Mouse (Mus musculus) cerebellum, adult 2 months (tissue): ENCODE data around the gene Spsb1. TPM values are rescaled to one million over a fixed set of nuclear protein-coding genes. Genes with fewer than 3 reads are reported as not detected.
A peak's percentile ranks its signal among the peaks of the same experiment; 100 is the strongest.

Source experiments
- DNase-seq, 2 experiments: peaks; one replicate each; pipeline ENCODE4 v3.0.0; 2021
- H3K27ac ChIP-seq: fragments of 200-500 bp; 2 replicates; pipeline ENCODE4 v1.5.1; 2012; ENCODE audit warnings: low read length, control low read depth, inconsistent platforms; ENCODE audit not compliant: insufficient read depth
- H3K27me3 ChIP-seq: fragments of 200-500 bp; 2 replicates; pipeline ENCODE4 v1.6.1; 2012; ENCODE audit warnings: inconsistent platforms, mild to moderate bottlenecking, low read length, moderate library complexity; ENCODE audit not compliant: control insufficient read depth, insufficient read depth
- H3K4me1 ChIP-seq: fragments of 200-500 bp; 2 replicates; pipeline ENCODE4 v1.6.1; 2011; ENCODE audit warnings: low read length; ENCODE audit not compliant: control insufficient read depth, insufficient read depth
- H3K4me3 ChIP-seq: fragments of 200-500 bp; replicated peaks from 2 replicates; pipeline ENCODE3; 2011; ENCODE audit warnings: mild to moderate bottlenecking, low read depth, low read length, control low read depth; ENCODE audit not compliant: insufficient read depth
- CTCF ChIP-seq: fragments of 200-500 bp; IDR thresholded peaks from 2 replicates; pipeline ENCODE4 v1.5.1; 2011; ENCODE audit warnings: low read depth, mild to moderate bottlenecking, control low read depth, low read length, moderate library complexity, borderline replicate concordance; ENCODE audit not compliant: insufficient read depth
- POLR2A ChIP-seq: fragments of 200-500 bp; IDR thresholded peaks from 2 replicates; pipeline ENCODE4 v1.6.1; 2011; ENCODE audit warnings: low read length, control low read depth, borderline replicate concordance; ENCODE audit not compliant: insufficient read depth
- WGBS: fragments of 180-500 bp; shearing (Covaris S2); methylation state at CpG from one replicate; pipeline ENCODE4 v1.1.7; 2018; 5-methylcytosine and 5-hydroxymethylcytosine counted together
- polyA plus RNA-seq: library from polyadenylated mRNA; depleted of rRNA; stranded (reverse); fragments of >200 nt; gene quantifications from 2 replicates; pipeline ENCODE4 v1.2.3, GENCODE M21; 2012

Gene Spsb1
- polyA plus RNA-seq, 1 experiment, result 25.3 TPM

GRCm38 (mm10) chr4:149998786-149999509 is 44.1 kb upstream of the Spsb1 start:
- Histone ChIP-seq H3K4me1 (peaks cover 59% of the 10 kb centered on the region), H3K27ac (peak overlapping the region; percentile 1; the same call in 1 of the 2 replicates), H3K27me3 (no peaks in the 10 kb centered on the region), H3K4me3 (no peak overlapping the region)
- TF ChIP-seq CTCF, result no peak
- no peak for TF ChIP-seq POLR2A
- 48% methylated on average over 14 of the region's 14 CpGs for WGBS
- peak; percentile 62 to 70 for DNase-seq

GRCm38 (mm10) chr4:149997999-149998398 is 43.2 kb upstream of the Spsb1 start:
- H3K27ac ChIP-seq, result 0 out of 2 replicates have a peak overlapping the region, but pooled peaks have one; percentile 6
- no peak for DNase-seq
- H3K27me3 ChIP-seq, result no peaks in the 10 kb centered on the region
- peaks cover 59% of the 10 kb centered on the region for H3K4me1 ChIP-seq
- 76% methylated on average over 10 of the region's 10 CpGs for WGBS
- no peak overlapping the region for H3K4me3 ChIP-seq
- TF ChIP-seq CTCF, result no peak
- no peak for TF ChIP-seq POLR2A

DNA sequence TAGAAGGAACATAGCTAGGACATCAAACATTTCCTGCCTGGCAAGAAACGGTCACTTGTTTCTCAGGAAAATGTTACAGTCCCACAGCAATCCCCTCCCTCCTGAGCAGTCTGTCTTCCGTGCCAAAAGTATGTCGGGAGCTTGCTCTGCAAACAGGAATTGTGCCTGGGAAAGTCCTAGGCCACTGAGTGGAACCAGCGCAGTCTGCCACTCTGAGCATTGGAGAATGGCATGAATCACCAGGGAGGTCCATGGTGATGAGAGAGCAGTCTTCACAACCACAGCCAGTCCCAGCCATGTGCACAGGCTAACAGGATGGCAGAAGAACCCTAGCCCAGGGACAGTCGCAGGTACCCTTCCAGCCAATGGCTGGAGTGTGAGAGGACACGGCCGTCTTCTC is 41.6 kb upstream of the Spsb1 start:
- Histone ChIP-seq H3K27ac (peak overlapping the region; percentile 25), H3K27me3 (no peaks in the 10 kb centered on the region), H3K4me3 (no peak overlapping the region), H3K4me1 (peaks cover 62% of the 10 kb centered on the region)
- no peak for TF ChIP-seq CTCF
- no peak for TF ChIP-seq POLR2A
- WGBS, result 30% methylated on average over 7 of the region's 7 CpGs
- DNase-seq, result peak in 1 of 2 experiments; percentile 38

GRCm38 (mm10) chr4:149995911-149996310 is 41.1 kb upstream of the Spsb1 start:
- no peak for TF ChIP-seq CTCF
- WGBS, result 90% methylated on average over 7 of the region's 7 CpGs

GRCm38 (mm10) chr4:149994218-149994617 is 39.4 kb upstream of the Spsb1 start:
- H3K4me1 ChIP-seq, result peaks cover 64% of the 10 kb centered on the region
- no peak for DNase-seq
- no peak overlapping the region for H3K4me3 ChIP-seq
- no peaks in the 10 kb centered on the region for H3K27me3 ChIP-seq
- no peak overlapping the region for H3K27ac ChIP-seq
- WGBS, result 35% methylated on average over 10 of the region's 10 CpGs
- TF ChIP-seq CTCF, result no peak
- TF ChIP-seq POLR2A, result no peak

More at GRCm38 (mm10) chr4:149995911-149996310, 41.1 kb upstream of the Spsb1 start:
- H3K4me3 ChIP-seq, result no peak overlapping the region
- H3K4me1 ChIP-seq, result peaks cover 64% of the 10 kb centered on the region
- H3K27ac ChIP-seq, result 0 out of 2 replicates have a peak overlapping the region, but pooled peaks have one; percentile 10
- H3K27me3 ChIP-seq, result no peaks in the 10 kb centered on the region
- DNase-seq, result peak in 1 of 2 experiments; percentile 17

- TF ChIP-seq POLR2A (no peak), CTCF (no peak)
- H3K27ac ChIP-seq, result no peak overlapping the region
Measured at GRCm38 (mm10) chr4:149992670-149993032, 37.8 kb upstream of the Spsb1 start.

GRCm38 (mm10) chr4:149991755-149992669 is 37.2 kb upstream of the Spsb1 start:
- TF ChIP-seq POLR2A (no peak), CTCF (no peak)
- peak overlapping the region; percentile 80 for H3K27ac ChIP-seq
- no peak overlapping the region for H3K4me3 ChIP-seq
- no peak for DNase-seq
- peaks cover 54% of the 10 kb centered on the region for H3K4me1 ChIP-seq
- 49% methylated on average over 13 of the region's 13 CpGs for WGBS
- H3K27me3 ChIP-seq, result no peaks in the 10 kb centered on the region

More at GRCm38 (mm10) chr4:149992670-149993032, 37.8 kb upstream of the Spsb1 start:
- H3K27me3 ChIP-seq, result no peaks in the 10 kb centered on the region
- no peak for DNase-seq
- H3K4me1 ChIP-seq, result peaks cover 54% of the 10 kb centered on the region
- no peak overlapping the region for H3K4me3 ChIP-seq
- 92% methylated on average over 8 of the region's 8 CpGs for WGBS
